Comparison of ENCODE assay signal across 15 mouse cellular contexts in the genomic region with DNA sequence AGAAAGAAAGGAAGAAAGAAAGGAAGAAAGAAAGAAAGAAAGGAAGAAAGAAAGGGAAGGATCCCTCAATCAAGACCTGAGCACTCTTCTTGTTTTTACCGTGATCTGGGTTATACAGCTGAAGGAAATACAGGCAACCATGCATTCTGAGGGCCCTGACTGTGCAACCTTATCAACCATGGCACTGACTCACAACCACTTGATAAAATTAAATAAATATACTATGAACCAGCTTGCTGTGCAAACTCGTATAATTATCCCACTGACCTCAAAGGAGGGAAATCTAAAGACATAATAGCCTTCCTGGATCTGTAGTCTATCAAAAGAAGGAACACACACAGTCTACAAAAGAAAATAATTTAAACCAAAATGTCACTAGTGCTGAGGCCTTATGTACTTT.
"Had no signal": no experiment of that assay in that cellular context is flagged by ENCODE, and none has a peak within 500 bp of the region (broad histone marks: within the 10 kb centered on the region; RNA-seq: fewer than 3 reads in every experiment).

No protein-coding gene starts in this region.

- H3K4me2 ChIP-seq: liver, embryonic 12.5 days; lung, embryonic 14.5 days; midbrain, embryonic 12.5 days; neural tube, embryonic 12.5 days had no signal

- H3K27me3 ChIP-seq: liver, embryonic 12.5 days; midbrain, embryonic 12.5 days; neural tube, embryonic 12.5 days had no signal

- H3K9ac ChIP-seq: liver, embryonic 12.5 days; liver, embryonic 14.5 days; lung, embryonic 14.5 days; midbrain, embryonic 12.5 days; neural tube, embryonic 12.5 days had no signal

- H3K9me3 ChIP-seq: liver, embryonic 12.5 days; midbrain, embryonic 10.5 days; midbrain, embryonic 12.5 days; neural tube, embryonic 12.5 days had no signal

- H3K36me3 ChIP-seq: liver, embryonic 12.5 days; midbrain, embryonic 10.5 days; midbrain, embryonic 12.5 days; neural tube, embryonic 12.5 days had no signal

- H3K4me3 ChIP-seq: liver, embryonic 12.5 days; midbrain, embryonic 10.5 days; midbrain, embryonic 12.5 days; myocyte; neural tube, embryonic 12.5 days had no signal

- H3K27ac ChIP-seq: liver, embryonic 12.5 days; liver, embryonic 14.5 days; midbrain, embryonic 10.5 days; midbrain, embryonic 12.5 days; neural tube, embryonic 12.5 days had no signal

- ATAC-seq: liver, embryonic 12.5 days; midbrain, embryonic 16.5 days had no signal

- H3K4me1 ChIP-seq: liver, embryonic 12.5 days; midbrain, embryonic 10.5 days; midbrain, embryonic 12.5 days; neural tube, embryonic 12.5 days had no signal

- DNase-seq: lung, adult 18-20 months; lung, embryonic 14.5 days; lung, postnatal 14 days; lung, postnatal 36 days; midbrain, embryonic 14.5 days; right cerebral cortex, postnatal 14 days; thymus, adult 2 months; thymus, postnatal 25 days had no signal
